Mouse (Mus musculus): ENCODE measurements around the gene Dgcr8.

Dgcr8 gene

DNA sequence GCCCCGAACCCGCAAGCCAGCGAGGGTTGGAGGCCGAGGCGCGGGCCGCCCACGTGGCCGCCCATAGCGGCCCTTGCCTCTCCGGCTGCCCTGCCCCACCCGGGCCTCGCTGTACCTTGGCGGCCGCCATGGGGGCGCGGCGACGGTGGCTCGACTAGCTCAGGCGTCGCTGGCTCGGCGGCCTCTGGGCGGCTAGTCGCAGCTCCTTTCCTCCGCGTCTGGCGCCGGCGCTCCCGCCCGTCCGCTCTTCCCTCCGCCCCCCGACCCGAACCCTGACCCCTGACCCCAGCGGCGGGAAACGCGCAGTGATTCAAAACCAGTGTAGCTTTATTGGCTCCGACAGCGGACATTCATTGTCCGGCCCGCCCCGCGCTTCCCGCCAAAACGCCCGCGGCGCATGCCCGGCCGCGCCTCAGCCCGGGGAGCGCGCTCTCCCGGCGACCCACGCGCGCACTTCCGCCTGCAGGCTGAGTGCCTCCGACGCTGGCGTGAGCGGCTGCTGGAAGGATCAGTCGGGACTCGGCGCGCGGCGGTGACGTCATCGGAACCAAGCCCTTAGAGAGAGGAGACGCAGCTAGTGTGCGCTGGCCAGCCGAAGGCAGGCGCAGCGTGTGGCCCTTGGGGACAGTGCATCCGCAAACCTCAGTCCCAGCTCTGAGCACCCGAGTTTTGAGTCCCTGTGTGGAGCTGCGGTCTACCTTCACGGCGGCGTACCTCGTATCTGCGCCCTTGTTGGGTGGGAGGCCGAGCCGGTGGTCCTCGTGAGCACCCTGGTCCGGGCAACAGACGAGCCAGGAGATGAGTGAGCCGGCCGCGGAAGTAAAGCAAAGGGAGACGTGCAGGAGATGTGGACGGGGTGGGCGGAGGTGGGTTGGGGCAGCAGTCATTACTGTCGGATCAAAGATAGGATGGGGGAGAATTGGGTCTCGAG, 40.3 kb downstream of the Dgcr8 start, which contains the start of the genes Trmt2a and Ranbp1:
Trmt2a (plus strand) TSS at position 247 of the 931 bp plus-strand sequence.
Ranbp1 (minus strand) TSS at position 300 of the 931 bp plus-strand sequence.
- DNase-seq = peak; percentile 98 to 99

DNA sequence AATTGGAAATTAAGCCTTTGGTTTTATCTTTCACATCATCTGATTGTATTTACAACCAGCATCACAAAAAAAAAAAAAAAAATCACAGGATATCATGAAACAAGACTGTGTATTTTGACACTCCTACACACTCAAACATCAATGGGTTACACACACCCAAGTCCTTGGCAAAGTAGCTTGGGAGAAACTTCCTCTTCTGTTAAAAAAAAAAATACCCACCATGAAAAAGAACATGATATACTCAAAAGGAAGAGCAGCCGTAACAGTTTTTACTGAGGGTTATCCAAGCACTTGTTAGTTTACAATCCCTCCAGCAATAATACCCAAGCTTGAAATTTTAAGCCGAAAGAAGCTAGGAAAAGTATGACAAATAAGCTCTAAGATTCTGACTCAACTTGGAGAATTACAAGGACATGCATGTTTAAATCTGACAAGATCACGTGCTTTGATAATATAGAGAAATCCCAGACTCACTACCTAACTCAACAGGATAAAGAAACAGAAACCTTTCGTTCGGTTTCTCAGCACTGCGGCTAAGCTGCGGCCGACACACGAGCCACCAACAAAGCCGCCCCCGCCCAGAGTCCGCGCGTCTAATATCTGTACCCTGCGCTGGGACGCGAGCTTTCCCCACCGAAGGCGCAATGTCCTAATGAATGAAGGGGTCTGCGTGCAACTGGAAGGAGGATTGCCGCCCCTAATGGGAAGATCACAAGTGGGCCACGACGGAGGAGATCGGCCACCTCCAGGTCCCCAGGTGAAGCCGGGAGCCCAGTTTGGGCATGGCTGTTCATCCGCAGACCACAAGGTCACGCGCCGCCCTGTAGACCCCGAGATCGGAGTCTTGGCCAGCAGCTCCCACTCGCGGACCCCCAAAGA, 41.3 kb downstream of the Dgcr8 start:
- no peak for DNase-seq

DNA sequence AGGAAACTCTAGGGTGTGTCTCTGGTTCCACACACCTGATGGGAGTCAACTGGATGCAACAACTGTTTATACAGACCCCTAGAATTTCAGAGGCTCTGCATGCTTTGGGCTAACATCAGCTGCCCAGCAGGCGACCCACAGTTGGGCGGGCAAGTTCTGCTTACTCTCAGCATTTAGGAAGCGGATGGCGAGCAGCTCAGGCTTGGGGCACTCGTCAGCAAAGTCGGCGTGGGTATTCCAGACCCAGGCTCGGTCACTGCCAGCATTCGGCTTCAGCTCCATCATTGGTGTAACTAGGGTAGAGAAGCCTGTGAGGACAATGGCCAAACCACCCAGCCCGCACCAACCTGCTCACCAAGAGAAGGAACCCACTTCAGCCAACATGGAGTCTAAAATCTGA, 47.5 kb downstream of the Dgcr8 start:
- DNase-seq = no peak

DNA sequence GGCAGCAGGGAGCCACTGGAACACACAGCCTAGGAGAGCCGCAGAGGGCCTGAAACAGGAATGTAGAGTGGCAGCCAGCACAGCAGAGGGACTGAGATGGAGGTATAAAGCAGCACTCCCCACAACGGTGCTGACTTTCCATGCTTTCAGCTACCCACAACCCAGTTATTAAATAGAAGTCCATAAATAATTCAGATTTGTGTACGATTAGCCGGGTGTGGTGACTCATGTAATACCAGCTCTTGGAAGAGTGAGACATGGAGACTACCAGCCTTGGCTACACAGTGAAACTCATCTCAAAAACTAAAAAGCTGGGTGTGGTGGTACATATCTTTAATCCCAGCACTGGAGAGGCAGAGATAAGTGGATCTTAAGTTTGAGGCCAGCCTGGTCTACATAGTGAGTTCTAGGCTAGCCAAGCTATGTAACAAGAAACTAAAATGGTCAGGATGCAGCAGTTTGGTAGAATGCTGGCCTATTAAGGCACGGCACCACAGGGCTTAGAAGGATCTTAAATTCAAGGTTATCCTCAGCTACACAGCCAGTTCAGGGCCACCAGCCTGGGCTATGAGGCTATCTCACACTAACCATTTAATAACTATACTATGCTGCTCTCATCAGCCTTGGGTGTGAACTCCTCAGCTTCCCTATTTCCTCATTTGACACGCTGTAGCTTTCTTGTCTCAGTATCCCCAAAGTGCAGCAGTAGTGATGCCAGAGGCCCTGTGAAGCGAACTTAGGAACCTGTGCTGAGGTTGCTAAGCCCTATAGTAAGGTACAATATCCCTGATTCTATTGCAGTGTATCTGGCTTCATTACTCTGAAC, 52.2 kb downstream of the Dgcr8 start:
- DNase-seq = no peak

DNA sequence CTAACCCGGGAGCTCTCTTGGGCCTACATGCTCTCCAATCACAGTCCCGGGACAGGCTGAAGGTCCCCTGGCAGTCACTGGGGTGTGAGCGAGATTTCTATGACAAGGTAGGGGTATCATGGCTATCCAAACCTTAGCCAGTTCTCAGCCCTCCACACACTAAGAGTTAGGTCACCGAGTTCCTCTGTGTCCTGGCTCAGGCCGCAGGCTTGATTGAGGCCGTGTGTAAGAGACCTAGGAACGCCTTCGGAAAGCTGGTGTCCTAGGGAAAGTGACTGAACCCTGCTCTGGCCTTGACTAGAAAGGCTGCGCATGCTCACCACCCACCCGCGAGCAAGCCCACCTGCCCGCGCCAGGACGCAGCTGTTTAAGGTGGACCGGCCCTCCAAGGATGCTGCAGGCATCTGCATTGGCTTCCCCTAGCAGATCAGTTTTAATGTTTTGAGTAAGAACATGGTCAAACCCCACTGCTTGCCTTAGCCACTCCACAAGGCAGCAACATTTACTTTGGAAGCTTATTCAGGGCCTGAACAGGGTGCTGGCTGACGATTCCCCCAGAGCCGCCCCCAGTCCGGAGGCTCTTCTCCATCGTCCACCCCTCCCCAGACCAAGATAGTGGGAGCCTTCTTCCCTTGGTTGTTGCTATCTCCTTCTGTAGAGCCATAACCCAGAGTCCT, 53.5 kb downstream of the Dgcr8 start:
- DNase-seq = peak; percentile 64 to 72

DNA sequence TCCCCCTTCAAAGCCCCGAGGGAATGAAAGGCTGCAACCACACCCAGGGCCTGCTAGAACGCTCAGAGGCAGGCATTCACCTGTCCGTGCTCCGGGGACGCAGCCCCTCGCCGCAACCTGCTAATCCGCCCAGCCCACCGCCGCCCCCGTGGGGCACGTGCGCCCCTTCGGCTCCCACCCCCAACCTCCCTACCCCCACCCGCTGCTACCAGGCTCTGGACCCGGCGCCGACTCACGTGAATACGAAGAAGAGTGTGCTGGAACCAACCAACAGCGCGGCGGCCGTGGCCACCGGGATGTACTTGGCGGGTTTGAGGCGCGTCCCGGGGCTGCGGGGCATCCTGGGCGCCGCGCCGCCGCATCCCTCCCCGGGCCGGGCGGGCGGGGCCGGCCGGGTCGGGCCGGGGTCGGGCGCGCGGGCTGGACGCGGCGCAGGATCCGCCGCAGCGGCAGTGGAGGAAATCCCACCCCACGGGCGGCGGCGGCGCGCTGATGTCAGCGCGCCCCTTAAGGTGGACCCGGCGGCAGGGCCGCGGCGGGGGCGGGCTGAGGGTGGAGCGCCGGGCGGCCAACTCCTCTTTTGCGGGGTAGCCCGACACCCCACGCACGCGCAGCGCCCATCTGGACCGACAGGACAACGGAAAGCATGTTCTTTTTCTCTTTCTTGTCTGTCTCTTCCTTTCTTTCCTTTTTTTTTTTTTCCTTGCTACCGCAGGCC, 54.2 kb downstream of the Dgcr8 start, which contains the start of gene Zdhhc8:
Zdhhc8 (minus strand) TSS at position 466 of the 718 bp plus-strand sequence.
- peak; percentile 80 to 85 for DNase-seq

DNA sequence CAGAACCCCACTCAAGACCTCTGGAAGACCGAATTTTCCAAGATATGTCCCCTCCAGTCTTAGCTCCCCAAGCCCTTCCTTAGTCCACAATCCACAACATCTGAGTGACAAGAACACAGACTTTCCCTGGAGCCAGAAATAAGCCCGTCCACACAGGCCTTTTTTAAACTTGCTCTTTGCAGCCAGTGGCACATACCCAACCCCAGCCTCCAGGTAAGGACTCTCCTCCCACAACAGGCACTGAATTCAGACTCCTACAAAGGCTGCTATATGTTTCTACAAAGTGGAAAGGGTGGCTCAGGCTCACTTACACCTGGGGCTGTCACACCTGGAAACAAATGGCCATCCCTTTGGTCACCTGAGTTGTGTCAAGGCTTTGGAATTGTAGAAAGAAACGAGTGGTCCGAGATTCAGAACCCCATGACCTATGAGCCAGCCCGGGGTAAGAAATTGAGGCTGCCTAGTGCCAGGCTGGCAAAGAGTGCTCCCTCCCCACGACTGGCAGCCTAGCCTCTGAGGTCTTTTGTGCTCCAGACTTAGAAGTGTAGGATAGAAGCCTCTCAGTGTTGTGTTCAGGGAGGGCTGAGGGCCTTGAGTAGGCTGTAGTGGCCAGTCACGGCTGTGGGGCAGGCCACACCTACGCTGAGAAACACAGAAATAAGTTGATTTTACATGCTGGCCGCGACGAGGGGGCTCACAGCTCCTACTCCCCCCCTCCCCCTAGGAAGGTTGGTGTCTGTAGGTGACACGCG, 55.0 kb downstream of the Dgcr8 start:
- no peak for DNase-seq

DNA sequence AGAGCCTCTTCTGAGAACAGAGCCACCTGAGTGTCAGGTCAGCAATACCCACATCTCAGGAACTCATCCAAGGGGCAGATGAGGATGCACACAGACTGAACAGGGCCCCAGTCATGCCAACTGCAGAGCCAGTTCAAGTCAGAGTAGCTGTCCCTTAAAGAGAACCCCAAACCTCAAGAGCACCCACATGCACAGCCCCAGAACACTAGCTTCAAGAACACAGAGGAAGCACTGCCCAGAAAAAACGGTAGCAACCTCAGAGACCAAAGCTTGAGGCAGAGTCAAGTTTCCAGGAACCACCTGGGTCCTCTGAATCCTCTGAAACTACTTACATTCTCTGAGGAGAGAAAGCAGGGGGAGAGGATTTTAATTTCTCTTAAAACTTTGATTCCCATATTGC, 55.6 kb downstream of the Dgcr8 start:
- no peak for DNase-seq

DNA sequence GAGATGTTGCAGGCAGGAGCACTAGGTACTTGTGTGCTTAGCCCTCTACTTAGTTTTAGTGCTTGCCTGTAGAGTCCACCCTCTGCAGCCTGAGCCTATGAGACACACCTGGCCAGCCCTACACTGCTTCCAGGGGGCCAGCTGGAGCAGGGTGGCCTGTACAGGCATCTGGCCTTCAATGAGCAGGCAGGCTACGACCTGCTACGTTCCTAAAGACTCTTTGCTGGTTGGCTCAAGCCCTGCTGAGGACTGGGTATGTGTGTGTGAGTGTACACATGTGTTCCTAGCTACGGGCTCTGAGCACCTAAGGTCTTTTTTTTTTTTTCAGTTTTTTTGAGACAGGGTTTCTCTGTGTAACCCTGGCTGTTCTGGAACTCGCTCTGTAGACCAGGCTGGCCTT, 57.6 kb downstream of the Dgcr8 start:
- no peak for DNase-seq

DNA sequence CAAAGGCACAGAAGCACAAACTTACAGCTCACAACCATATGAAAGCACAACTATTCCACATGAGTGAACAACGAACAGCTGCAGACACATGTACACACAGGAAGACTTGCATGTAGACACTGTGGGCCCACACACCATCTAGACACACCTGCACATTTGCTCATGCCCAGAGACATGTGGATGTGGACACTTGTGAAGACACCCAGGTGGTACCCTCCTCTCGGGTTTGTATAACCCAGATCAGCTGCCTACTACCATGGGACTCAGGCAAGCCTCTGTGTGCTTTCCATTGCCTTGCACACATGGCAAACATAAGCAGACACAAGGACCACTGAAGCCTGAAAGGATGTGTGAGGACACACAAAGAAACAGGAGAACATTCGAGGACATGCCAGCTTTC, 58.0 kb downstream of the Dgcr8 start:
- no peak for DNase-seq

DNA sequence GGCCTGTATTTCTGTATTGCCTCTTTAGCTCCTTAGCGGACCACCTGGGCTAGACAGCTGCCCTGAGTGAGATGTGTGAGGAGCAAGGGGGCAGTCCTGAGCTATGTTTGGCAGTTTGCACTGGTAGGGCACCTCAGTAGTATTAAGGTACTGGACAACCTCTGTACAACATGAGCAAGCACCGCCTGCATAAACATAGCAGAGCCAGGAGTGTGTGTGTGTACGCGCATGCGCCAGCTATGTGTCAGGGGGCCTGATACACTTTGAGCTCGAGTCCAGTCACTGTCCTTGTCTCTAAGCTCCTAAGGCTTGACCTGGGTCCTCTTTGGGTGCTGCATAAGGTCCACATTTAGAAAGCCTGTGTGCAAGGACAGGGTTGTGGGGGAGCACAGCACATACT, 58.4 kb downstream of the Dgcr8 start:
- DNase-seq = peak in 1 of 2 experiments; percentile 30

DNA sequence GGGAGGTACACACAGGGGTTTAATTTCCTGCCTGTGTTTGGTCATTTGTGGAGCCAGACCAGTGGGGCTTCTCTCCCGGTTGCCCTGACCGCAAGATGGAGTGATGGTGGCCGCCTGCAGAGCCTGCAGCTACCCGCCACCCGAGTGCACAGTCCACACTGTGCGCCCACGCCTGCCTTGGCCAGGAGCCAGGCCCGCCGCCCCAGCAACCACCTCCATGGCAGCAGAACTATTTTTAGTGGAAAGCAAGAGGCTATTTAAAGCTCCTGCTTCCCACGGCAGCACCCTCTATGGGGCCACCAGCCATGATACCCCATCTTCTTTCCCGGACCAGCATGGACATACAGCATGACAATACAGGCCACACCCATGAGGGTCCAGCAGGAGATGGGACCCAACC, 59.4 kb downstream of the Dgcr8 start:
- DNase-seq = peak; percentile 70 to 79

DNA sequence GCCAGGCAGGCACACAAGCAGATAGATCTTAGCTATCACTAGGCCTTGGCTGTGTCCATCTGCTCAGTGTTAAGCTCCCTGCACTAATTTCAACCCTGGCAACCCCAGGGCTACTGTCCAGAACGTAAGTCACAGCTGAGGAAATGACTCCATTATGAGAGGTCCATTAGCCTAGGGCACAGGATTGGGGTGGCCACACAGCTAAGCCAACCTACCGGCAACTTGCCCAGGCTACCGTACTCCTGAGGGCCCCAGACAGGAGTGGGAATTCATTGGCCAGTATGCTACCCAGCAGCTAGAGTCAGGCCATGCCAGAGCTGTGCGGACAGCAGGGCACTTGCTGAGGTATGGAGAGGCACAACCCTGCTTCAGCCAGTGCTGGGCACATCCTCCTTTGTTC, 60.2 kb downstream of the Dgcr8 start:
- DNase-seq = peak; percentile 72 to 76

DNA sequence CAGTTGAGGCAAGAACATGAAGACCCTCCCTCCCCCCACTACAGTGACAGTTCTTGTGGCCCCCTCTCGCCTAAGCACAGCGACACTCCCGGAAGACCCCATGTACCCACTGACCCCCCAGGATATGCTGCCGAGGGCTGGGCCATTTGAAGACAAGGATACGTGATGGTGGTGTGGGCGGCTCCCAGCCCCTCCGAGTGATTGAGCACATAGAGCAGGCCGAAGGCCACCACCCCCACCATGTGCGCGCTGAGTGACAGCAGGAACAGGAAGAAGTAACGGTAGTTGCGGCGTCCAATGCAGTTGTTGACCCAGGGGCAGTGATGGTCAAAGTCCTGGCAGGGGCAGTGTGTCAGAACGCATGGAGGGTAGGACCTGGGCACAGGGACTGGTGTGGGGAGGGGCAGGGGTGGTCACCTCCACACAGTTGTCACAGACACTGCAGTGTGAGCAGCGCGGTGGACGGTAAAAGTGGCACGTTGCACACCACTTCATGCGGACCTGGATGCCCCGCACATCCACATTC, 61.1 kb downstream of the Dgcr8 start:
- peak in 1 of 2 experiments; percentile 22 for DNase-seq

DNA sequence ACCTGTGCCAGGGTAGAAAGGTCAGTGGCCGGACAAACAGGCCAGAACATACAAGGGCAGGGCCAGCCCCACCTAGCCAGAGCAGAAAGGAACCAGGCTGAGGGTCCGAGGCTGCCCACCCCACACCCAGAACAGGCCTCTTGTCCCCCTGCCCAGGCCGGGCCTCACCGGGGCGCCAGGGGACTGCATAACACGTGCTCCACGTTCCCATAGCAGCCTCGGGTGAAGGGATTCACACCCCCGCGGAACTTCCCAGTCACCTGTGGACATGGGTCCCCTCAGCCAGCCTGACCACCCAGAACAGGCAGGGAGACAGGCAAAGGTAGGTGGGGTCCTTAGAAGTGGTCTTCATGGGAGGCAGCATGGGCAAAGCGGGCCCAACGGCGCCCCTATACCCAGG, 61.9 kb downstream of the Dgcr8 start:
- no peak for DNase-seq

DNA sequence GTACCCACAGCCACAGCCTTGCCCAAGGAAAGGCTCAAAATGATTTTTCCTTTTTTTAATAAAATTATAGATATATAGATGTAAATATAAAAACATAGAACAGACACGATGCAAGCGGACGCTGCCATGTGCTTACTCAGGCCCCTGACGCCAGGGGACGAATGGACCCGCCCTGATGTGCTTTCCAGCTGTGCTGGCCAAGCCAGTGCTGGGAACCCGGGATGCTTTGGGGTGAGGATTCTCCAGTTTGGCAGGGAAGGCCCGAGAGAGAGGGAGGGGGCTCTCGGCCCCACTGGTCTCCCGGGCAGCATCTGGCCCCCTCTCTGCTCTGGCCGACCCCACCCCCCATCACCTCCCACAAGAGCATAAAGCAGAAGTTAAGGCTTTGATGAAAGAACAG, 66.9 kb downstream of the Dgcr8 start:
- DNase-seq = no peak

DNA sequence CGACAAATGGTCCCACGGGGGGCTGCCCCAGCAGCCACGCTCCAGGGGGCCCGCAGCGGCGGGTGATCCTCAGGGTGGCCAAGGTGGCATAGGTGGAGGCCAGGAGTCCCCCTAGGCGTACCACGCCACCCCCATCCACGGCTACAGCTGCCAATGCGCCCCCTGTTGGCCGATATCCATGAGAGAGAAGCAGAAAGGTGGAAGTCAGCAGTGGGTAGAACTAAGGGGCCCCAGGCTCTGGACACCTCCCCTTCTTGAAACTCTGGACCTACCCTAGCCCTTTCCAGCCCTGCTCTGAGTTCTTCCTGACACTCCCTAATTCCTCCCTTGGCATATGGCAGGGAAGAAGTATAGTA, 67.5 kb downstream of the Dgcr8 start:
- no peak for DNase-seq

DNA sequence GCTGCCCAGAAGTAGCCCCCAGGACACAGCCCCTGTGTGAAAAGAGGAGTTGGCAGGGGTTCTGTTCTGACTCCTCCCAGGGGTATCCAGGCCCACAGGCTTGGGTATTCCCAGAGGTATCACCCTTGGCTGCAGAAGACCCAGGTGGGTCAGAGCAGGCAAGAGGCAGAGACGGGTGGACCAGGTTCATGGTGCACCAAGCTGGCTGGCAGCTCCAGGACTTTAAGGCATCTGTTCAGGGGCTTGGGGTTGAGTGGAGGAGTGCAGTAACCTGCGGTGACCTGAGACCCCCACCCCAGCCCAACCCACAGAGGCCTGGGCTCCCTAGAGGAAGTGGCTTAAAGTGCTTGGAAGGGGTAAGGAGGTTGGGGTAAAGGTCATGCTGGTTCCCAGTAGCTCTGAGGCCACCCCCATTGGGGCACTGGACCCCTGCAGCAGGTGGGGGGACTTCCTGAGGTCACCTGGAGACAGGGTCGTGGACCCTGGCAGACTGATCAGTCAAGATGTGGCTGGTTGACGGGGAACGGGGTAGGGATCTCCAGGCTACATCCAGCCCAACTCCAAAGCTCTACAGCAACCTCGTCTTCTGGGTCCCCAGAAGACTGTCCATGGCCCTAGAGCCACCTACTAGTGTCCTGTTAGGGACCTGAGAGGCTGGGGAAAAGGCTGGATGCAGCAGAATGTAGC, 68.0 kb downstream of the Dgcr8 start:
- DNase-seq = no peak

DNA sequence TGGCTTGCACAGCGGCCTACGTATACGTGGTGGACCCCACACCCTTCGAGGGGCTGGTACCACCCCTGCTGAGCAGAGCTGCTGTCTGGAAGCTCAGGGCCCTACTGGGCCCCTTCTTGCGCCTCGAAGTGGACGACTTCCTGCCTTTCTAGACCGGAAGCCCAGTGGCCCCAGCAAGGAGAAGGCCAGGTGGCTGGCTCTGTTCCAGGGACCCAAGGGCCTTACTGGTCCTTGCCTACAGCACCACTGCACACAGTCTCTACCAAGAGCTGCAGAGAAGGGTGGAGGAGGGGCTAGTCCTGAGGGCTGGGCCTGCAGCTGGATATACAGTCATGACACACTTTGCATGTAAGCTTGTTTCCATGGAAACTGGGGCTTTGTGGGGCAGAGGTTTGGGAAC, 69.0 kb downstream of the Dgcr8 start:
- DNase-seq = no peak

DNA sequence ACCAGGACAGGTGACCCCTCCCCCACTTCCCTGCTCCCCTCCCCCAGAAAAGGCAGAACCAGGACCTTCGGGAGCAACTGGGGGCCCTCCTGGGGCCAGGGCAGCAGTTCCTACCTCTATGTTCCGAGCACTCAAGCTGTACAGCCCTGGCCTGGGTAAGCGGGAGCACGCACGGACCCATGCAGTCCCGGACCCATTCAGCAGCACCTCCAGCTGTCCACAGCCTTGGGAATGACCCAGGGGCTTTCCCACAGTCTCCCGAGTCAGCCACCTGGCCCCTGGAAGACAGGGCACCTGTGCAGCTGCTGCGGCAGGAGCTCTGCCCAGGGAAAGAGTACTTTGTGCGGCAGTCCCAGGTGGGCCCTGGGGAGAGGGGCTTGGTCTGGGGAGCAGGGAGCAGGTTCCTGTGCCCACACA, 70.5 kb downstream of the Dgcr8 start:
- DNase-seq = no peak

Measured in cerebellum, adult 18-20 months (tissue).